Mouse (Mus musculus) heart, embryonic 15.5 days (tissue): ENCODE results near the gene Mgl2. TPM values are rescaled to one million over a fixed set of nuclear protein-coding genes. Genes with fewer than 3 reads are reported as not detected.

Source experiments
- ATAC-seq: fragments of 200-750 bp; cut with Nextera tagmentation; replicated peaks from 2 replicates; pipeline ENCODE4 v1.8.0; 2017; ENCODE audit warnings: low read depth, moderate TSS enrichment; ENCODE audit not compliant: insufficient number of reproducible peaks, insufficient read depth, low FRiP score
- H3K27ac ChIP-seq: fragments of 300-500 bp; sonication (generic); 2 replicates; pipeline ENCODE4 v1.5.1; 2015; ENCODE audit warnings: mild to moderate bottlenecking, inconsistent platforms
- H3K27me3 ChIP-seq: fragments of 300-500 bp; sonication (generic); 2 replicates; pipeline ENCODE4 v1.6.1; 2015; ENCODE audit warnings: inconsistent platforms
- H3K36me3 ChIP-seq: fragments of 300-500 bp; sonication (generic); 2 replicates; pipeline ENCODE4 v1.6.1; 2015; ENCODE audit warnings: mild to moderate bottlenecking, inconsistent platforms
- H3K4me1 ChIP-seq: fragments of 300-500 bp; sonication (generic); replicated peaks from 2 replicates; pipeline ENCODE4 v1.6.1; 2015; ENCODE audit warnings: inconsistent platforms
- H3K4me2 ChIP-seq: fragments of 300-500 bp; sonication (generic); 2 replicates; pipeline ENCODE4 v1.6.1; 2015; ENCODE audit warnings: inconsistent platforms, mild to moderate bottlenecking, moderate library complexity
- H3K4me3 ChIP-seq: fragments of 300-500 bp; sonication (generic); 2 replicates; pipeline ENCODE4 v1.5.1; 2015; ENCODE audit warnings: mild to moderate bottlenecking, inconsistent platforms
- H3K9ac ChIP-seq: fragments of 300-500 bp; sonication (generic); 2 replicates; pipeline ENCODE4 v1.6.1; 2015; ENCODE audit warnings: mild to moderate bottlenecking, inconsistent platforms
- H3K9me3 ChIP-seq: fragments of 300-500 bp; sonication (generic); replicated peaks from 2 replicates; pipeline ENCODE4 v1.6.1; 2016; ENCODE audit warnings: inconsistent platforms
- WGBS: fragments of 180-500 bp; shearing (Covaris S2); methylation state at CpG from one replicate; pipeline ENCODE4 v1.1.7; 2015; ENCODE audit warnings: mixed read lengths; 5-methylcytosine and 5-hydroxymethylcytosine counted together
- polyA plus RNA-seq: library from polyadenylated mRNA; unstranded; fragments of >200 nt; fragmentation: Nextera tagmentation; extraction: Ambion mirVana; gene quantifications from 2 replicates; pipeline ENCODE4 v1.2.1, GENCODE M21; 2015

Mgl2 gene
- polyA plus RNA-seq: 0.40 and 0.82 TPM in 2 replicates

DNA sequence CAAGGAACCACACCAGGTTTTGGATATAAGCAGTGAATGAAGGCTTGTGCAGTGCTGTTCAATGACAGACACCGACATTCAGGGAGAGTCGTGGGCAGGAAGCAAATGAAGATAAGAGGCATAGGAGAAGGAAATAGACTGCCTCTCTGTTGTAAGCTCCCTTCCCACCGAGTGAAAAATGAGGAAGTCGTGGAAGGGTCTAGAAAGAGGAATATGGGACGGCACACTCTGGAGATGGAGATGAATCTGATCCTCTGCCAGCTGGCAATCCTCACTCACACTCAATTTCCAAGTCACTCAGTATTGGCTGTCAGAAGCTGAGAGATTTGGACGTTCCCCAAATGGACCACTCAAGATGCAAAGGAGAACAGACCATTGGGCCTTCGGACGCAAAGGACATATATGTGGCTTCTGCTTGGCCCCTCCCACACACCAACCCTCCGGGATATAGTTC is at the start of gene Mgl2:
TSS of gene Mgl2 (plus strand) at position 404 of the 454 bp plus-strand sequence.
- no peak within 1 kb of the TSS for H3K27ac ChIP-seq

DNA sequence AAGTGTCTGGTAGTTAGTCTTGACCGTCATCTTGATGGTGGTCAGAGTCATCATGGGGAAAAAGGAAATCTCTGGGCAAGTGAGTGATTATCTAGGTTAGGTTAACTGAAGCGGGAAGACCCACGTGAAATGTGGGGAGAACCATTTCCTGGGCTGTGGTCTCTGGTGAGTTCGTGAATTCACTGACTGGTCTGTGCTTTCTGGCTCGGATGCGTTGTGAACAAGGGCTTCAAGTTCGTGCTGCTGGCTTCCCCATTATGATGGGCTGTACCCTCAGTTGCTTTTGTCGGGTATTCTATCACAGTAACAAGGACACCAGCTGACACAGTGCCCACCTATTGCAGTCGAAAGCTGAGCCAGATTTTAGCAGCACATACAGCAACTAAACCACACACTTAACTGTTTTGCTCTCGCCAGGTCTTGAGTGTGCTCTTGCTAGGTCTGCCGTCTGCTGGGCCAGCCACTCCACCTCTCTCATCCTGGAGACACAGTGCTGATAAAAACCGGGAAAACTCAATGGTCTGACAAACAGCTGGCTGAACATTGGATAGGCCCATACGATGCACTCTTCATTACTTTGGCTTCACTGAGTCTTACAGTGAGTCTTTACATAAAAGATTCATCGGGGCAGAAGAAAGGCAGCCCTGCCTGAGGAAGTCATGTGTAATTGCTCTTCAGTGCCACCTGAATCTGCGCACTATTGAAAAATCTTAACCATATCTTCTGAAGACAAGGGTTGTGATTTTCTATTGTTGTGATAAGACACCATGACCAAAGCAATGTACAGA is 49.1 kb upstream of the Mgl2 start:
- no peak for ATAC-seq
- Histone ChIP-seq H3K4me3 (no peak overlapping the region), H3K36me3 (no peaks in the 10 kb centered on the region), H3K4me2 (no peak overlapping the region), H3K9ac (no peak overlapping the region), H3K4me1 (no peaks in the 10 kb centered on the region), H3K27me3 (no peaks in the 10 kb centered on the region), H3K9me3 (no peaks in the 10 kb centered on the region), H3K27ac (no peak overlapping the region)
- WGBS: 72% methylated on average over 15 of the region's 15 CpGs

More for the DNA sequence above, at the start of gene Mgl2:
- WGBS: 46% methylated on average over 9 of the region's 9 CpGs
- Histone ChIP-seq H3K9me3 (no peaks in the 10 kb centered on the region), H3K36me3 (no peaks in the 10 kb centered on the region), H3K4me2 (no peak within 1 kb of the TSS), H3K27me3 (no peaks in the 10 kb centered on the region; the same call in 1 of the 2 replicates), H3K4me1 (no peaks in the 10 kb centered on the region), H3K9ac (no peak within 1 kb of the TSS), H3K4me3 (no peak within 1 kb of the TSS)
- ATAC-seq: no peak

DNA sequence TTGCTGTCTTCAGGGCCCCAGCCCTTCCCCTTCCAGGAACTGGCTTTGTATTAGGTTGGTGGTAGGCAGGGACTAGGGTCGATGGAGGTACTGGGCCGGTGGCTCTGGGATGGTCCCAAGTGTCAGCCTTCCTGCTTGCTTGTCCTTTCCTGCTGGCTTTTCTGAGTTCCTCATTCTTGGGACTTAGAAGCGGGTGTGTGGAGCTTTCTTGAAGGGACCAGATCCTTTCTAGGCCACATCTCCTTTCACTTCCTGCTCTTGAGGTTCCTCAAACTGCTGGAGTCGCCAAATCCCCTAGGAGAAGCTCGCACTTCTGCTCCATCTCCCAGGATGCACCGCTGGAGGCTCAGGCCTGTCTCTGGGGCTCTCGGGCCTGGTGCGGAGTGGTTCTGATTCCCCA is 45.6 kb upstream of the Mgl2 start:
- H3K4me3 ChIP-seq: no peak overlapping the region
- no peak overlapping the region for H3K27ac ChIP-seq
- WGBS: 75% methylated on average over 8 of the region's 8 CpGs
- no peak overlapping the region for H3K9ac ChIP-seq
- no peaks in the 10 kb centered on the region for H3K27me3 ChIP-seq
- no peak overlapping the region for H3K4me2 ChIP-seq
- no peaks in the 10 kb centered on the region; the same call in 1 of the 2 replicates for H3K9me3 ChIP-seq
- no peak for ATAC-seq
- H3K4me1 ChIP-seq: no peaks in the 10 kb centered on the region
- H3K36me3 ChIP-seq: no peaks in the 10 kb centered on the region

DNA sequence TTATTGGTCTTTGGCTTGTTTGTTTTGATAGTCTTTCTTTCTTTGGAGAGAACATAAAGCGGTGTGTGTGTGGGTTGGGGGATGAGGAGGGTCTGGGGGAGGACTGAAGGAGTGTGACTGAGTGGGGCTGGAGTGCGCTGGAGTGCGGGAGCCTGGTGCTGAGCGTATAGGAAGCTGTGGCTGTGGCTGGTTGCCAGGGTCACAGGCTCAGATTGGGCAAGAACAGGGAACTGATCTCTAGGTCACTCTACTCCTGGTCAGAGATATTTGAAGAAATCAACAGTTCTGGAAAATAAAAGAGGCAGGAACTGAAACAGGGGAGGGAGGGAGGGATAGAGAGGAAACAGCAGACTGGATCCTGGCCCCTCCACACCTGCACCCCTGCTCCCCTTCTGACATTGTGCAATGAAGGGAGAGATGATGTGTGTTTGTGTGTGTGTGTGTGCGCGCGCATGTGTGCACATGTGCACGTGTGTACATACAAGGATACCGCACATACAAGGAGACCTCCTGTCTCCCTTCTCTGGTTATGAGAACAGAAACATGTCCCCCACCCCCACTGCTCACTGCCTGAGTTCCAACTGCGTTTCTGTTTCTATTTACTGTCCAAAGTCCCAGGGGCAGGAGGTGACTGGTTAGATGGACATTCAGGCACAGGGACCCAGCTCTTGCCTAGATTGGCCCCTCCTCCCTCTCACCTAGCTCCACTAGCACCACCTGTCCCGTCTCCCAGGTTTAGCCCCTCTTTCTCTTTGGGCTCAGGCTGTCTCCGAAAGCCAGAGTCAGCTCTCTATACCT is 37.9 kb upstream of the Mgl2 start, which contains the start of gene Asgr2:
TSS of gene Asgr2 (plus strand) at position 659 of the 798 bp plus-strand sequence.
- no peak within 1 kb of the TSS for H3K27ac ChIP-seq
- H3K4me2 ChIP-seq: no peak within 1 kb of the TSS
- H3K4me3 ChIP-seq: no peak within 1 kb of the TSS
- H3K9ac ChIP-seq: no peak within 1 kb of the TSS
- no peaks in the 10 kb centered on the region for H3K27me3 ChIP-seq
- no peaks in the 10 kb centered on the region for H3K4me1 ChIP-seq
- 63% methylated on average over 12 of the region's 12 CpGs for WGBS
- H3K36me3 ChIP-seq: no peaks in the 10 kb centered on the region
- ATAC-seq: no peak
- no peaks in the 10 kb centered on the region; the same call in 1 of the 2 replicates for H3K9me3 ChIP-seq

DNA sequence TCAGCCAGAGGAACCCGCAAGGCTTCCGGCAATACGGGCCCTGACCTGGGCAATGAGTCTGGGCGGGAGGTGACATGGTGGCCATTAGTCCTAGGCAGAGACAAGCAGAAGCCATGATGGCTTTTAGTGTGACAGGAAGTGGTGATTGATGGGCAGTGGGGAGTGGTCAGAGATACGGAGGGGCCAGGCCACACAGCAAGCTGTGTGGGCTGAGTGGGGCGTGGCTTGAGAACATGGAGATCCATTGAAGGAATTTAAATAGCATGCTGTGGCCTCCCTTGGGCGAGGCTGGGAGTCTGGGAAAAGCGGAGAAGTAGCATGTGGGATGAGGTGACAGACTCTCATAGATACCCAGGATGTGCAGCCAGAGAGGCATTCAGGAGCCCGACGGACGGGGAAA is 32.7 kb upstream of the Mgl2 start:
- Histone ChIP-seq H3K9me3 (no peaks in the 10 kb centered on the region), H3K27ac (no peak overlapping the region), H3K27me3 (no peaks in the 10 kb centered on the region), H3K4me1 (no peaks in the 10 kb centered on the region), H3K4me2 (no peak overlapping the region), H3K4me3 (no peak overlapping the region), H3K36me3 (no peaks in the 10 kb centered on the region), H3K9ac (no peak overlapping the region)
- 63% methylated on average over 11 of the region's 11 CpGs for WGBS
- no peak for ATAC-seq

DNA sequence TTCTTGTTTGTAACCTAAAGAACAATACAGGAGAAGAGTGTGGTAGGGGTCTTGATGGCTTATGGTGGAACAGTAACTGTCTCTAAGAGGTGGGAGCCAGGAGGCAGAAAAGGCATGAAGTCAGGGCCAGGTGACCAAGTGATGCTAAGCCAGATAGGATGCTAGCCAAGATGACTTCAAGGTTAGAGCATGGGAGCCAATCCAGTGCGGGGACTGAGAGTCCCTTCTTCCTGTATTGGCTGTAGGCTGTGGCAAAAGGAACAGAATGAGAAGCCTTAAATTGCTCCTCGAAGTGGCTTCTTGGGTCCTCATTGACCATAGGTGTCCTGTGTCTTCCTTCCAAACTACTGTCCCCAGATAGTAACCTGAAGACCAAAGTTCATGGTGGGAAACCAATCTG is 31.0 kb upstream of the Mgl2 start:
- no peaks in the 10 kb centered on the region for H3K36me3 ChIP-seq
- no peaks in the 10 kb centered on the region for H3K27me3 ChIP-seq
- no peak overlapping the region for H3K9ac ChIP-seq
- no peaks in the 10 kb centered on the region for H3K4me1 ChIP-seq
- H3K4me3 ChIP-seq: no peak overlapping the region
- H3K9me3 ChIP-seq: no peaks in the 10 kb centered on the region
- no peak overlapping the region for H3K4me2 ChIP-seq
- 74% methylated on average over 2 of the region's 2 CpGs for WGBS
- ATAC-seq: no peak
- H3K27ac ChIP-seq: no peak overlapping the region

DNA sequence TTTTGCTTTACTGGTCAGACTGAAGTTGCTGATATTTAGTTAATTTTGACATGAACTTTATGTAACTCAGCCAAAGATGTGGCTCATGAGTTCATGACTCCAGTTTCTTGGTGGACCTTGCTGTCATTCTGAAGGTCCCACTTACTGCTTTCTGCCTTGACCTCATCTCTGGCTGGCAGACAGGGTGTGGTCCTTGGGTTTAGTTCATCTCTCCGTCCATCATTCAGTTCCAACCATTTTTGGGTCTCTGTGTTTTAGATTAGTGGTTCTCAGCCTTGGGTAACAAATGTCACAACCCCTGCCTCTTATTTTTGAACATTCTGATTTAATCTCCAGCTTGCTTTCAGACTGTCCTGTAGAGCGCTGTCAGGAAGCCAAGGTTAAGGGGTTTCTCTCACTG is 30.3 kb upstream of the Mgl2 start:
- Histone ChIP-seq H3K4me1 (no peaks in the 10 kb centered on the region), H3K4me3 (no peak overlapping the region), H3K36me3 (no peaks in the 10 kb centered on the region), H3K4me2 (no peak overlapping the region), H3K9me3 (no peaks in the 10 kb centered on the region), H3K27me3 (no peaks in the 10 kb centered on the region), H3K27ac (no peak overlapping the region), H3K9ac (no peak overlapping the region)
- 74% methylated on average over 2 of the region's 2 CpGs for WGBS
- no peak for ATAC-seq

DNA sequence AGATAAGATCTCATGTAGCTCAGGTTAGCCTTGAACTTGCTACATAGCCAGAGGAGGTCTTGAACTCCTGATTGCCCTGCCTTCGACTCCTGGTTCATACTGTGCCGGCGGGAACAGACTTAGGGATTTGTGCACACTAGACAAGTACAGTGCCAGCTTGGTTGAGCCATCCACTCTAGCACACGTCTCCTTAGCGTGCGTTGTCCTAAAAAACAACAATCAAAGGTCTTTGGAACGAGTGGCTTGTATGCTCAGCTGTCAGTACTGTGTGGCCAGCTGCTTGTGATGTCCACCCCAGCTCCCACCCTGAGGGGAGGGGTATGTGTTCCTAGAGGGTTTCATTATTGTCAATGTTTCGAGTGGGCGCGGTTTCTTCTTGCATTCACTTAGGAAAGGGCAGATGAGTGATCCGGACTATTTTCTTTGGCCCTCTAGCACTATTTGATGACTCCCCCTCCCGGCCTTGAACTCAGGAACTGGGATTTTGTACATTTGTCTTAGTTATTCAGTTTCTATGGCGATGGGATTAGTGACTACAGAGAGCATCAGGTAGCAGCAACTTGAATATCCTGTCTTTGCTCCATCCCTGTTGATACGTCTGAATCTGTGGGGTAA is 26.3 kb upstream of the Mgl2 start:
- Histone ChIP-seq H3K4me3 (no peak overlapping the region), H3K36me3 (no peaks in the 10 kb centered on the region), H3K27ac (no peak overlapping the region), H3K4me2 (no peak overlapping the region), H3K9me3 (no peaks in the 10 kb centered on the region), H3K27me3 (no peaks in the 10 kb centered on the region), H3K9ac (no peak overlapping the region), H3K4me1 (no peaks in the 10 kb centered on the region)
- no peak for ATAC-seq
- 78% methylated on average over 14 of the region's 14 CpGs for WGBS

DNA sequence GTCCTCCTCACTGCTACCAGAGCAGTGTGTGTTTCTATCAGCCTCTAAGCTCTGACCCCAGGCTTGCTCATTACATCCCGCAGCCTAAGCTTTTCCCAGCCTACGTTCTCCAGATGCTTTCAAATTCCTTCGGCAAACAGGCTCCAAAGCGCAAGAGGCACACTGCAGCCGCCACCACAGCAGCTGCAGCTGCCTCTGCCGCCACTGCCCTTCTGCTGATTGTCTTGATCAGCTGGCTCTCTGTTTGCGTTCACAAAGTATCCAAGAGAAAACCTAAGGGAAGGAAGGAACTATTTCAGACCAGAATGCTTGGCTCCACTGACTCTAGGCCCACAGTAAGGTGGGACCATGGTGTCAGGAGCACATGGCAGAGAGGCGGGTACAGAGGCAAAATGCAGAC is 23.0 kb upstream of the Mgl2 start:
- H3K9ac ChIP-seq: no peak overlapping the region
- H3K4me2 ChIP-seq: no peak overlapping the region
- WGBS: 52% methylated on average over 8 of the region's 8 CpGs
- ATAC-seq: no peak
- no peaks in the 10 kb centered on the region for H3K9me3 ChIP-seq
- H3K36me3 ChIP-seq: no peaks in the 10 kb centered on the region
- no peaks in the 10 kb centered on the region for H3K4me1 ChIP-seq
- no peak overlapping the region for H3K27ac ChIP-seq
- H3K27me3 ChIP-seq: no peaks in the 10 kb centered on the region
- H3K4me3 ChIP-seq: no peak overlapping the region

DNA sequence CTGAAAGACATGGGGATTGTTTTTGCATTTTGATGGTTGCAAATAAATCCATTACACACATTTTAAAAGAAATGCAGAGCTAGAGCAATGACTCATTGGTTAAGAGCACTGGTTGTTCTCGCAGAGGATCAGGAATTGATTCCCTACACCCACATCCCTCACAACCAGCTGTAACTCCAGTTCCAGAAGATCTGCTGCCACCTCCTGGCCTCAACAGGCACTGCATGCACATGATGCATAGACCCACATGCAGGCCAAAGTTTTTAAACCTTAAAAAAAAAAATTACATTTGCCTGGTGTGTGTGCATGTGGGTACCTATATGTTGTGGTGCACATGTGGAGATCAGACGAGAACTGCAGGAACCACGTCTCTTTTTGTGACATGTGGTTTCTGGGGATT is 20.0 kb upstream of the Mgl2 start:
- H3K4me1 ChIP-seq: no peaks in the 10 kb centered on the region
- no peak overlapping the region for H3K4me2 ChIP-seq
- WGBS: 76% methylated on average over 3 of the region's 3 CpGs
- H3K4me3 ChIP-seq: no peak overlapping the region
- no peak overlapping the region for H3K9ac ChIP-seq
- H3K9me3 ChIP-seq: no peaks in the 10 kb centered on the region
- no peak overlapping the region for H3K27ac ChIP-seq
- no peaks in the 10 kb centered on the region for H3K27me3 ChIP-seq
- H3K36me3 ChIP-seq: no peaks in the 10 kb centered on the region
- no peak for ATAC-seq

DNA sequence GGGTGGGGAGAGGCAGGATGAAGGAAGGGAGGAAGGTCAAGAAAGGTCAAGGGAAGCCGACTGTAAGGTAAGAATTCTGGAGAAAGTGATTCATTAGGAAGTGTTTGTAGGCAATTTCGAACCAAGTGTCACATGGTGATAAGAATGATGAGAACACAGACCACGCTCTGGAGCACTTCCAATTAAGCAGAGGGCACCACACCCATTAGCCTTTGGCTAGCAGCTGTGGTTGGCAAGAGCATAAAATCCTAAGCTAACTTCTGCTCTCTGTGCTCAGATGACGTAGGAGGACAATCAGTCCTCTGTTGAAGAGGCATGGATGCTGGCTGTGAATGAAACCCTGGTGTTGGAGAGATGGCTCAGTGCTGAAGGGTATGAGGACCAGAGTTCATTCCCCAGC is 15.6 kb upstream of the Mgl2 start:
- WGBS: 31% methylated on average over 4 of the region's 4 CpGs
- H3K4me3 ChIP-seq: no peak overlapping the region
- no peaks in the 10 kb centered on the region for H3K27me3 ChIP-seq
- no peak for ATAC-seq
- H3K9ac ChIP-seq: no peak overlapping the region
- no peaks in the 10 kb centered on the region for H3K4me1 ChIP-seq
- H3K36me3 ChIP-seq: no peaks in the 10 kb centered on the region
- H3K4me2 ChIP-seq: no peak overlapping the region
- H3K27ac ChIP-seq: no peak overlapping the region
- H3K9me3 ChIP-seq: no peaks in the 10 kb centered on the region
